Mouse (Mus musculus): ENCODE measurements around the gene Ppt2. TPM values are rescaled to one million over a fixed set of nuclear protein-coding genes. Genes with fewer than 3 reads are reported as not detected.

The Ppt2 gene
- polyA plus RNA-seq, 1 experiment from 2014 or later = 31.7 TPM

- Histone ChIP-seq H3K9ac (ENCODE audit: low read depth, low read length) (no peak overlapping the region), H3K4me1 (ENCODE audit: control insufficient read depth, insufficient read depth, low read length) (peaks cover 12% of the 10 kb centered on the region; the same call in 1 of the 2 replicates)
Observed at GRCm38 (mm10) chr17:34653746-34654285, 25.5 kb upstream of the Ppt2 start.

GRCm38 (mm10) chr17:34652985-34653384 lies 24.7 kb upstream of the Ppt2 start:
- no peak for ATAC-seq (replicated peaks; ENCODE audit: insufficient number of reproducible peaks, low FRiP score, low TSS enrichment)
- no peak overlapping the region for H3K4me3 ChIP-seq (ENCODE audit: low read depth, low read length)
- H3K4me1 ChIP-seq (ENCODE audit: control insufficient read depth, insufficient read depth, low read length) = peaks cover 15% of the 10 kb centered on the region
- no peaks in the 10 kb centered on the region for H3K9me3 ChIP-seq (replicated peaks; ENCODE audit: control insufficient read depth, low read length)
- 87% methylated on average over 8 of the region's 8 CpGs for WGBS (ENCODE audit: insufficient replicate concordance)
- H3K27ac ChIP-seq (ENCODE audit: low read depth, low read length) = no peak overlapping the region
- no peak overlapping the region for H3K9ac ChIP-seq (ENCODE audit: low read depth, low read length)
- H3K36me3 ChIP-seq (ENCODE audit: control insufficient read depth, insufficient read depth, low read length) = peaks cover 15% of the 10 kb centered on the region
- H3K4me2 ChIP-seq = no peak overlapping the region
- no peaks in the 10 kb centered on the region; the same call in none of the 2 replicates for H3K27me3 ChIP-seq (ENCODE audit: control insufficient read depth, insufficient read depth, low read length)

More at GRCm38 (mm10) chr17:34653746-34654285, 25.5 kb upstream of the Ppt2 start:
- no peak overlapping the region for H3K4me3 ChIP-seq (ENCODE audit: low read depth, low read length)
- peaks cover 8% of the 10 kb centered on the region for H3K27me3 ChIP-seq (ENCODE audit: control insufficient read depth, insufficient read depth, low read length)
- H3K36me3 ChIP-seq (ENCODE audit: control insufficient read depth, insufficient read depth, low read length) = peaks cover 15% of the 10 kb centered on the region
- no peak for ATAC-seq (replicated peaks; ENCODE audit: insufficient number of reproducible peaks, low FRiP score, low TSS enrichment)
- 65% methylated on average over 9 of the region's 9 CpGs for WGBS (ENCODE audit: insufficient replicate concordance)
- H3K27ac ChIP-seq (ENCODE audit: low read depth, low read length) = no peak overlapping the region
- H3K4me2 ChIP-seq = no peak overlapping the region
- no peaks in the 10 kb centered on the region for H3K9me3 ChIP-seq (replicated peaks; ENCODE audit: control insufficient read depth, low read length)

DNA sequence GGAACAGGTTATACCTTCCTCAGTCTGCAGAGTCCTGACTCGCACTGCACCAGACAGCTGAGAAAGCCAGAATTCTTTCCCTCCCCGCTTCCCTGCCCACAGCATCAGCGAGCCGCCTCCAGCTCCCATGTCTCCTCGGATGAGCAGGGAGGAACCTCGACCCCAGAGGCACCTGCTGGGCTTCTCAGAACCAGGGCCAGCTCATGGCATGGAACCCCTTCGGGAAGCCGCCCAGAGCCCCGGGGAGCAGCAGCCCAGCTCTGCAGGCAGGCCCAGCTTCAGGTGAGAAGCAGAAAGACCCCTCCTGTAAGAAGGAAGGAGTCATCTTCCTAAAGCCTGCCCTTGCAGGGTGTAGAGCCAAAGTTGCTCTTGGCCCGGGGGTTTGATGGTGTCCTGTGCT lies 24.2 kb upstream of the Ppt2 start:
- ATAC-seq (replicated peaks; ENCODE audit: insufficient number of reproducible peaks, low FRiP score, low TSS enrichment) = no peak
- no peaks in the 10 kb centered on the region for H3K9me3 ChIP-seq (replicated peaks; ENCODE audit: control insufficient read depth, low read length)
- H3K4me2 ChIP-seq = no peak overlapping the region
- peaks cover 15% of the 10 kb centered on the region for H3K36me3 ChIP-seq (ENCODE audit: control insufficient read depth, insufficient read depth, low read length)
- peaks cover 19% of the 10 kb centered on the region for H3K4me1 ChIP-seq (ENCODE audit: control insufficient read depth, insufficient read depth, low read length)
- H3K4me3 ChIP-seq (ENCODE audit: low read depth, low read length) = no peak overlapping the region
- 92% methylated on average over 10 of the region's 10 CpGs for WGBS (ENCODE audit: insufficient replicate concordance)
- H3K27ac ChIP-seq (ENCODE audit: low read depth, low read length) = no peak overlapping the region
- H3K9ac ChIP-seq (ENCODE audit: low read depth, low read length) = no peak overlapping the region
- no peaks in the 10 kb centered on the region; the same call in none of the 2 replicates for H3K27me3 ChIP-seq (ENCODE audit: control insufficient read depth, insufficient read depth, low read length)

- Histone ChIP-seq H3K27me3 (ENCODE audit: control insufficient read depth, insufficient read depth, low read length) (no peaks in the 10 kb centered on the region; the same call in 1 of the 2 replicates), H3K9ac (ENCODE audit: low read depth, low read length) (no peak overlapping the region), H3K9me3 (replicated peaks; ENCODE audit: control insufficient read depth, low read length) (no peaks in the 10 kb centered on the region), H3K36me3 (ENCODE audit: control insufficient read depth, insufficient read depth, low read length) (peaks cover 15% of the 10 kb centered on the region), H3K4me2 (no peak overlapping the region), H3K27ac (ENCODE audit: low read depth, low read length) (no peak overlapping the region), H3K4me1 (ENCODE audit: control insufficient read depth, insufficient read depth, low read length) (peaks cover 20% of the 10 kb centered on the region), H3K4me3 (ENCODE audit: low read depth, low read length) (no peak overlapping the region)
- no peak for ATAC-seq (replicated peaks; ENCODE audit: insufficient number of reproducible peaks, low FRiP score, low TSS enrichment)
- 55% methylated on average over 19 of the region's 19 CpGs for WGBS (ENCODE audit: insufficient replicate concordance)
Observed at GRCm38 (mm10) chr17:34651507-34652221, 23.4 kb upstream of the Ppt2 start.

- no peaks in the 10 kb centered on the region for H3K9me3 ChIP-seq (replicated peaks; ENCODE audit: control insufficient read depth, low read length)
Observed at GRCm38 (mm10) chr17:34650781-34651180, 22.5 kb upstream of the Ppt2 start.

DNA sequence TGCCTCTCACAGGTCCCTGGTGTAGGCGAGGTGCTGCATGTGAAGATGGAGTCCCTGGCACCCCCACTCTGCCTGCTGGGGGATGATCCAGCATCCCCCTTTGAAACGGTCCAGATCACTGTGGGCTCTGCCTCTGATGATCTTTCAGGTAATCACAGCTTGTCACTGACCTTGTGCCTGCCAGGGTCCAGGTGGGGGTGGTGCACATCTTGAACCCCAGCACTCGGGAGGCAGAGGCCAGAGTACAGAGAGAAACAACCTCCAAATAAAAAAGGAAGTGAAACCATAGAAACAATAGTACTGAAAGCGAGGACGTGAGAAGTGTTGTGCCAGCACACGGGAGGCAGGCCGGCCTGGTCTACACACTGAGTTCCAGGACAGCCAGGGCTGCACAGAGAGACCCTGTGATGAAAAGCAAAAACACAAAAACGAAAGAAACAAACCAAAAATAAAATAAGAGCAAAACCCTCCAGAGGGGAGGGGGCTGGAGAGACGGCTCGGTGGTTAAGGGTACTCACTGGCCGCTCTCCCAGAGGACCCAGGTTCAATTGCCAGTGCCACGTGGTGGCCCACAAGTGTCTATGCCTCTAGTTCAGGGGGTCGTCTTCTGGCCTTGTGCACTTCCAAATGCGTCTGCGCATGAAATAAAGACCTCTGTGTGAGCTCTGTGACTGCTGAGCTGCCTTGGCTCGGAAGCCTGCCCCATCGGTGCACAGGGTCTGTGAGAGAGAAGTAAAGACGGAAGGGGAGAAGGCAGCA lies 21.0 kb upstream of the Ppt2 start:
- no peak overlapping the region for H3K4me3 ChIP-seq (ENCODE audit: low read depth, low read length)
- no peak overlapping the region for H3K27ac ChIP-seq (ENCODE audit: low read depth, low read length)
- H3K36me3 ChIP-seq (ENCODE audit: control insufficient read depth, insufficient read depth, low read length) = peaks cover 15% of the 10 kb centered on the region
- no peaks in the 10 kb centered on the region for H3K9me3 ChIP-seq (replicated peaks; ENCODE audit: control insufficient read depth, low read length)
- WGBS (ENCODE audit: insufficient replicate concordance) = 88% methylated on average over 18 of the region's 18 CpGs
- peaks cover 15% of the 10 kb centered on the region for H3K4me1 ChIP-seq (ENCODE audit: control insufficient read depth, insufficient read depth, low read length)
- H3K9ac ChIP-seq (ENCODE audit: low read depth, low read length) = no peak overlapping the region
- H3K4me2 ChIP-seq = no peak overlapping the region
- no peaks in the 10 kb centered on the region for H3K27me3 ChIP-seq (ENCODE audit: control insufficient read depth, insufficient read depth, low read length)
- no peak for ATAC-seq (replicated peaks; ENCODE audit: insufficient number of reproducible peaks, low FRiP score, low TSS enrichment)

More at GRCm38 (mm10) chr17:34650781-34651180, 22.5 kb upstream of the Ppt2 start:
- H3K4me3 ChIP-seq (ENCODE audit: low read depth, low read length) = no peak overlapping the region
- no peak overlapping the region for H3K27ac ChIP-seq (ENCODE audit: low read depth, low read length)
- 88% methylated on average over 14 of the region's 14 CpGs for WGBS (ENCODE audit: insufficient replicate concordance)
- H3K4me2 ChIP-seq = no peak overlapping the region
- ATAC-seq (replicated peaks; ENCODE audit: insufficient number of reproducible peaks, low FRiP score, low TSS enrichment) = no peak
- peaks cover 15% of the 10 kb centered on the region for H3K36me3 ChIP-seq (ENCODE audit: control insufficient read depth, insufficient read depth, low read length)
- peaks cover 16% of the 10 kb centered on the region for H3K4me1 ChIP-seq (ENCODE audit: control insufficient read depth, insufficient read depth, low read length)
- no peak overlapping the region for H3K9ac ChIP-seq (ENCODE audit: low read depth, low read length)
- H3K27me3 ChIP-seq (ENCODE audit: control insufficient read depth, insufficient read depth, low read length) = no peaks in the 10 kb centered on the region; the same call in 1 of the 2 replicates

- no peaks in the 10 kb centered on the region for H3K27me3 ChIP-seq (ENCODE audit: control insufficient read depth, insufficient read depth, low read length)
- peak overlapping the region; percentile 88 for H3K4me2 ChIP-seq
- peak overlapping the region; percentile 93; the same call in 1 of the 2 replicates for H3K4me3 ChIP-seq (ENCODE audit: low read depth, low read length)
- peak overlapping the region; percentile 84 for H3K9ac ChIP-seq (ENCODE audit: low read depth, low read length)
- ATAC-seq (replicated peaks; ENCODE audit: insufficient number of reproducible peaks, low FRiP score, low TSS enrichment) = no peak
- no peak overlapping the region for H3K27ac ChIP-seq (ENCODE audit: low read depth, low read length)
- 83% methylated on average over 16 of the region's 16 CpGs for WGBS (ENCODE audit: insufficient replicate concordance)
- no peaks in the 10 kb centered on the region for H3K9me3 ChIP-seq (replicated peaks; ENCODE audit: control insufficient read depth, low read length)
- peaks cover 15% of the 10 kb centered on the region for H3K4me1 ChIP-seq (ENCODE audit: control insufficient read depth, insufficient read depth, low read length)
- H3K36me3 ChIP-seq (ENCODE audit: control insufficient read depth, insufficient read depth, low read length) = peaks cover 15% of the 10 kb centered on the region
Observed at GRCm38 (mm10) chr17:34648141-34648890, 20.0 kb upstream of the Ppt2 start.
